Mouse (Mus musculus) lung, postnatal 0 days (tissue): ENCODE measurements around the gene Mpst.

Experiments
- CTCF ChIP-seq: IDR thresholded peaks from 2 replicates; pipeline ENCODE4 v1.5.1; 2016; ENCODE audit warnings: antibody characterized with exemption, mild to moderate bottlenecking
- EP300 ChIP-seq: IDR thresholded peaks from 2 replicates; pipeline ENCODE4 v1.6.1; 2016; ENCODE audit warnings: antibody characterized with exemption, mild to moderate bottlenecking, control low read depth

GRCm38 (mm10) chr15:78405517-78406211, 552 bp upstream of the Mpst start, which contains the start of gene Tst:
- TF ChIP-seq CTCF (no peak), EP300 (peak; percentile 82)
